Mouse (Mus musculus) G1E (cell line): Measurements from ENCODE around the gene Olfr1018. TPM values are rescaled to one million over a fixed set of nuclear protein-coding genes. Genes with fewer than 3 reads are reported as not detected.

Experiments used
- ATAC-seq: 2 replicates; pipeline ENCODE4 v1.8.0; 2016; ENCODE audit warnings: mild to moderate bottlenecking; ENCODE audit not compliant: insufficient number of reproducible peaks, poor library complexity, low FRiP score, severe bottlenecking; ENCODE audit errors: extremely low read depth
- DNase-seq: peaks from one replicate; pipeline ENCODE4 v3.0.0; 2012; ENCODE audit warnings: low spot score
- H3K27me3 ChIP-seq: 2 replicates; pipeline ENCODE4 v1.6.1; 2012; ENCODE audit warnings: mild to moderate bottlenecking, low read length, inconsistent platforms; ENCODE audit not compliant: insufficient read depth
- H3K36me3 ChIP-seq: replicated peaks from 2 replicates; pipeline ENCODE3; 2012; ENCODE audit warnings: mild to moderate bottlenecking, inconsistent platforms
- H3K4me1 ChIP-seq: 2 replicates; pipeline ENCODE4 v1.6.1; 2012; ENCODE audit warnings: low read depth, low read length, inconsistent platforms, mixed read lengths; ENCODE audit not compliant: insufficient read depth
- H3K4me3 ChIP-seq: 2 replicates; pipeline ENCODE4 v1.5.1; 2012; ENCODE audit warnings: low read depth, mild to moderate bottlenecking, inconsistent platforms, low read length, moderate library complexity, mixed read lengths
- H3K9me3 ChIP-seq: replicated peaks from 2 replicates; pipeline ENCODE4 v1.6.1; 2012; ENCODE audit warnings: inconsistent platforms
- CTCF ChIP-seq: IDR thresholded peaks from 2 replicates; pipeline ENCODE4 v1.5.1; 2012; ENCODE audit warnings: low read depth, low read length, inconsistent platforms, mixed read lengths
- GATA1 ChIP-seq: IDR thresholded peaks from 2 replicates; pipeline ENCODE4 v1.6.1; 2012; ENCODE audit warnings: borderline replicate concordance, low read length, inconsistent platforms, mixed read lengths
- GATA2 ChIP-seq: IDR thresholded peaks from 2 replicates; pipeline ENCODE4 v1.6.1; 2012; ENCODE audit warnings: low read depth, low read length, inconsistent platforms, borderline replicate concordance
- POLR2AphosphoS5 ChIP-seq: IDR thresholded peaks from 2 replicates; pipeline ENCODE4 v1.6.1; 2012; ENCODE audit warnings: low read depth, low read length, inconsistent platforms; ENCODE audit not compliant: insufficient replicate concordance
- TAL1 ChIP-seq: conservative IDR thresholded peaks from 2 replicates; pipeline ENCODE4 v1.6.1; 2012; ENCODE audit warnings: low read depth, low read length, inconsistent platforms, mixed read lengths
- polyA plus RNA-seq: library from polyadenylated mRNA; stranded (reverse); fragments of >175 nt; gene quantifications from 2 replicates; pipeline ENCODE4 v1.2.3, GENCODE M21; 2012
- total RNA-seq, 2 experiments: library from RNA; stranded (forward) in 1 of 2; stranded (reverse) in 1 of 2; fragments of 200-1000 nt in 1 of 2; fragments of >200 nt in 1 of 2; fragmentation: Nextera tagmentation in 1 of 2; gene quantifications; 2 replicates each; pipeline ENCODE4 v1.2.3; 2014 to 2017

Gene Olfr1018
- total and polyA plus RNA-seq, 3 experiments = not detected

DNA sequence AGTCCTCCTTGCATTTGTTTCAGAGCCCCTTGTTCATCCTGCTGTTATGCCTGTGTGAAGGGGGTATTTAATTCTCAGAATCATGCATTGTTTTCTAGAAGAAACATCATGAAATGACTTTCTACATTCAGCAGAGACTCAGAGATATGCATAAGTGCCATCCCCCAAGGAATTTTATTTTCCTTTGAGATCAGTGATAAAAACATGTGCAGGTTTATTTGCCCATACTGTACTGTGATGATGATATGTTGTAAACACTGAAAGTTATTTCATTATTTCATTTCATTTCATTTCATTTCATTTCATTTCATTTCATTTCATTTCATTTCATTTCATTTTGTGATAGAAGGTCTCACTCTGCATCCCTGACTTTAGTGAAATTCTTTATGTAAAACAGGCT is 27.1 kb downstream of the Olfr1018 start, which contains the start of gene Olfr1019:
Olfr1019 (minus strand) TSS at position 101 of the 400 bp plus-strand sequence.
- H3K4me1 ChIP-seq = no peaks in the 10 kb centered on the region
- no peak for ATAC-seq
- TF ChIP-seq TAL1 (no peak), POLR2AphosphoS5 (no peak), CTCF (no peak), GATA2 (no peak), GATA1 (no peak)
- peaks cover 3% of the 10 kb centered on the region; the same call in 1 of the 2 replicates for H3K9me3 ChIP-seq
- no peaks in the 10 kb centered on the region for H3K27me3 ChIP-seq
- no peak within 1 kb of the TSS for H3K4me3 ChIP-seq
- H3K36me3 ChIP-seq = no peaks in the 10 kb centered on the region
- DNase-seq = no peak

DNA sequence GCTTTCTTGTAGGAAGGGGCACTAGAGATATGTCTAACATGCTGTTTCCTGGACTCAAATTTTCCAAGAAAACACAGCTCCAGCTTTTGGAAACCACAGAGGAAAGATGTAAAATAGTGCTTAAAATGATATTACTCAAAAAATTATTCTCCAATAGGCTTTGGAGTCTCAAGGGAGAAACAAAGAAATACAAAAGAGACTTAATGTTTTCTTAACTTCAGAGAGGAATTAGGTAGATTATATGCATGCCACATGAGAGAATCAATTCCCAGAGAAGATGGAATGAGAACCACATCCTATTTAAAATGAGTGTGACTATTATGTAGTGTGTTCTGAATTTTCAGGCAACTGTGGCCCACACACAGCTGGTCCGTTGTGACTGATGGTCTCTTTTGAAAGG is 28.5 kb downstream of the Olfr1018 start, which contains the start of gene Olfr1020:
Olfr1020 (plus strand) TSS at position 301 of the 400 bp plus-strand sequence.
- H3K36me3 ChIP-seq = no peaks in the 10 kb centered on the region
- H3K4me1 ChIP-seq = no peaks in the 10 kb centered on the region
- TF ChIP-seq POLR2AphosphoS5 (no peak), GATA1 (no peak), GATA2 (no peak), TAL1 (no peak), CTCF (no peak)
- no peaks in the 10 kb centered on the region for H3K27me3 ChIP-seq
- ATAC-seq (no peak), DNase-seq (no peak)
- H3K9me3 ChIP-seq = 0 out of 2 replicates have a peak, but pooled peaks cover 2% of the 10 kb centered on the region
- H3K4me3 ChIP-seq = no peak within 1 kb of the TSS

DNA sequence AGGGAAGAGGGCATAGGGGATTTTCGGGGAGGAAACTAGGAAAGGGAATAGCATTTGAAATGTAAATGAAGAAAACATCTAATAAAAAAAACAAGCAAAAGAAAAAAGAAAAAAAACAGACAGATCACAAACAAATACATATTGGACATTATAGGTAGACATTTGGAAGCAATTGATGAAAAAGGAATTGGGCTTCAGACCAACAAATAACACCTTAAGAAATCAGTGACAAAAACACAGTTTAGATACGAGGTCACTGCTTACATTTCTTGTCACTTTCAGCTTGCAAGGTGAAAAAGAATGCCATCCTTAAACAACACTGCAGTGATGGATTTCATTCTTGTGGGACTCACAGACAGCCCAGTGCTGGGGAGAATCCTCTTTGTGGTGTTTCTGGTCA is 50.0 kb downstream of the Olfr1018 start, which contains the start of gene Olfr1022:
Olfr1022 (plus strand) TSS at position 301 of the 400 bp plus-strand sequence.
- no peak for DNase-seq
- H3K9me3 ChIP-seq = no peaks in the 10 kb centered on the region
- TF ChIP-seq GATA2 = no peak
- no peak for ATAC-seq
- no peaks in the 10 kb centered on the region for H3K4me1 ChIP-seq
- H3K27me3 ChIP-seq = no peaks in the 10 kb centered on the region
- H3K4me3 ChIP-seq = no peak within 1 kb of the TSS
- no peaks in the 10 kb centered on the region for H3K36me3 ChIP-seq

Other genes starting within 250 kb of the Olfr1018 start
Only the 20 nearest of the 27 such genes appear.
- not detected in 2 replicates for gene Olfr1002, start 167.8 kb upstream of the Olfr1018 start, total RNA-seq (2014; fragmentation: Nextera tagmentation)
- 0.12 TPM in 1 of 2 replicates, not detected in the other for gene Olfr1002, start 167.8 kb upstream of the Olfr1018 start, total RNA-seq (2017)
- not detected in 2 replicates for gene Olfr1002, start 167.8 kb upstream of the Olfr1018 start, polyA plus RNA-seq
- gene Olfr154, start 154.0 kb upstream of the Olfr1018 start, total RNA-seq (2014; fragmentation: Nextera tagmentation) = not detected in 2 replicates
- 0.11 and 0.29 TPM in 2 replicates for gene Olfr154, start 154.0 kb upstream of the Olfr1018 start, total RNA-seq (2017)
- gene Olfr154, start 154.0 kb upstream of the Olfr1018 start, polyA plus RNA-seq = not detected in 2 replicates
- not detected in 2 replicates for gene Olfr1006, start 139.7 kb upstream of the Olfr1018 start, total RNA-seq (2014; fragmentation: Nextera tagmentation)
- gene Olfr1006, start 139.7 kb upstream of the Olfr1018 start, total RNA-seq (2017) = not detected in 2 replicates
- gene Olfr1006, start 139.7 kb upstream of the Olfr1018 start, polyA plus RNA-seq = not detected in 2 replicates
- not detected in 2 replicates for gene Olfr1008, start 129.0 kb upstream of the Olfr1018 start, total RNA-seq (2014; fragmentation: Nextera tagmentation)
- 0.11 and 0.12 TPM in 2 replicates for gene Olfr1008, start 129.0 kb upstream of the Olfr1018 start, total RNA-seq (2017)
- gene Olfr1008, start 129.0 kb upstream of the Olfr1018 start, polyA plus RNA-seq = not detected in 2 replicates
- gene Olfr1009, start 103.1 kb upstream of the Olfr1018 start, total RNA-seq (2014; fragmentation: Nextera tagmentation) = not detected in 2 replicates
- gene Olfr1009, start 103.1 kb upstream of the Olfr1018 start, total RNA-seq (2017) = 0.05 and 0.12 TPM in 2 replicates
- gene Olfr1009, start 103.1 kb upstream of the Olfr1018 start, polyA plus RNA-seq = not detected in 2 replicates
- not detected in 2 replicates for gene Olfr1012, start 55.7 kb upstream of the Olfr1018 start, total RNA-seq (2014; fragmentation: Nextera tagmentation)
- 0.12 and 0.16 TPM in 2 replicates for gene Olfr1012, start 55.7 kb upstream of the Olfr1018 start, total RNA-seq (2017)
- gene Olfr1012, start 55.7 kb upstream of the Olfr1018 start, polyA plus RNA-seq = not detected in 2 replicates
- not detected in 2 replicates for gene Olfr1013, start 51.4 kb upstream of the Olfr1018 start, total RNA-seq (2014; fragmentation: Nextera tagmentation)
- 0.06 TPM in 1 of 2 replicates, not detected in the other for gene Olfr1013, start 51.4 kb upstream of the Olfr1018 start, total RNA-seq (2017)
- not detected in 2 replicates for gene Olfr1013, start 51.4 kb upstream of the Olfr1018 start, polyA plus RNA-seq
- not detected in 2 replicates for gene Olfr1014, start 45.8 kb upstream of the Olfr1018 start, total RNA-seq (2014; fragmentation: Nextera tagmentation)
- gene Olfr1014, start 45.8 kb upstream of the Olfr1018 start, total RNA-seq (2017) = 0.27 TPM in 1 of 2 replicates, not detected in the other
- not detected in 2 replicates for gene Olfr1014, start 45.8 kb upstream of the Olfr1018 start, polyA plus RNA-seq
- not detected in 2 replicates for gene Olfr1015, start 36.5 kb upstream of the Olfr1018 start, total RNA-seq (2014; fragmentation: Nextera tagmentation)
- gene Olfr1015, start 36.5 kb upstream of the Olfr1018 start, total RNA-seq (2017) = not detected in 2 replicates
- gene Olfr1015, start 36.5 kb upstream of the Olfr1018 start, polyA plus RNA-seq = not detected in 2 replicates
- not detected in 2 replicates for gene Olfr1016, start 15.9 kb upstream of the Olfr1018 start, total RNA-seq (2014; fragmentation: Nextera tagmentation)
- gene Olfr1016, start 15.9 kb upstream of the Olfr1018 start, total RNA-seq (2017) = 0.11 TPM in 1 of 2 replicates, not detected in the other
- not detected in 2 replicates for gene Olfr1016, start 15.9 kb upstream of the Olfr1018 start, polyA plus RNA-seq
- gene Olfr1019, start 27.0 kb downstream of the Olfr1018 start, total RNA-seq (2014; fragmentation: Nextera tagmentation) = not detected in 2 replicates
- not detected in 2 replicates for gene Olfr1019, start 27.0 kb downstream of the Olfr1018 start, total RNA-seq (2017)
- not detected in 2 replicates for gene Olfr1019, start 27.0 kb downstream of the Olfr1018 start, polyA plus RNA-seq
- gene Olfr1020, start 28.6 kb downstream of the Olfr1018 start, total RNA-seq (2014; fragmentation: Nextera tagmentation) = not detected in 2 replicates
- 0.17 TPM in 1 of 2 replicates, not detected in the other for gene Olfr1020, start 28.6 kb downstream of the Olfr1018 start, total RNA-seq (2017)
- not detected in 2 replicates for gene Olfr1020, start 28.6 kb downstream of the Olfr1018 start, polyA plus RNA-seq
- not detected in 2 replicates for gene Olfr1022, start 50.1 kb downstream of the Olfr1018 start, total RNA-seq (2014; fragmentation: Nextera tagmentation)
- gene Olfr1022, start 50.1 kb downstream of the Olfr1018 start, total RNA-seq (2017) = 0.17 and 0.33 TPM in 2 replicates
- not detected in 2 replicates for gene Olfr1022, start 50.1 kb downstream of the Olfr1018 start, polyA plus RNA-seq
- not detected in 2 replicates for gene Olfr1023, start 67.2 kb downstream of the Olfr1018 start, total RNA-seq (2014; fragmentation: Nextera tagmentation)
- gene Olfr1023, start 67.2 kb downstream of the Olfr1018 start, total RNA-seq (2017) = 0.05 and 0.06 TPM in 2 replicates
- not detected in 2 replicates for gene Olfr1023, start 67.2 kb downstream of the Olfr1018 start, polyA plus RNA-seq
- not detected in 2 replicates for gene Olfr1024, start 86.6 kb downstream of the Olfr1018 start, total RNA-seq (2014; fragmentation: Nextera tagmentation)
- 0.11 and 0.17 TPM in 2 replicates for gene Olfr1024, start 86.6 kb downstream of the Olfr1018 start, total RNA-seq (2017)
- gene Olfr1024, start 86.6 kb downstream of the Olfr1018 start, polyA plus RNA-seq = not detected in 2 replicates
- gene Olfr1025-ps1, start 96.7 kb downstream of the Olfr1018 start, total RNA-seq (2014; fragmentation: Nextera tagmentation) = not detected in 2 replicates
- gene Olfr1025-ps1, start 96.7 kb downstream of the Olfr1018 start, total RNA-seq (2017) = 0.05 TPM in 1 of 2 replicates, not detected in the other
- gene Olfr1025-ps1, start 96.7 kb downstream of the Olfr1018 start, polyA plus RNA-seq = not detected in 2 replicates
- not detected in 2 replicates for gene Olfr1026, start 103.1 kb downstream of the Olfr1018 start, total RNA-seq (2014; fragmentation: Nextera tagmentation)
- gene Olfr1026, start 103.1 kb downstream of the Olfr1018 start, total RNA-seq (2017) = 0.16 TPM in 1 of 2 replicates, not detected in the other
- gene Olfr1026, start 103.1 kb downstream of the Olfr1018 start, polyA plus RNA-seq = not detected in 2 replicates
- gene Olfr1028, start 132.0 kb downstream of the Olfr1018 start, total RNA-seq (2014; fragmentation: Nextera tagmentation) = not detected in 2 replicates
- gene Olfr1028, start 132.0 kb downstream of the Olfr1018 start, total RNA-seq (2017) = 0.06 and 0.11 TPM in 2 replicates
- gene Olfr1028, start 132.0 kb downstream of the Olfr1018 start, polyA plus RNA-seq = not detected in 2 replicates
- gene Olfr1029, start 155.4 kb downstream of the Olfr1018 start, total RNA-seq (2014; fragmentation: Nextera tagmentation) = not detected in 2 replicates
- gene Olfr1029, start 155.4 kb downstream of the Olfr1018 start, total RNA-seq (2017) = 0.12 and 0.16 TPM in 2 replicates
- not detected in 2 replicates for gene Olfr1029, start 155.4 kb downstream of the Olfr1018 start, polyA plus RNA-seq
- not detected in 2 replicates for gene Olfr1030, start 160.8 kb downstream of the Olfr1018 start, total RNA-seq (2014; fragmentation: Nextera tagmentation)
- under 0.01 and 0.06 TPM in 2 replicates for gene Olfr1030, start 160.8 kb downstream of the Olfr1018 start, total RNA-seq (2017)
- gene Olfr1030, start 160.8 kb downstream of the Olfr1018 start, polyA plus RNA-seq = not detected in 2 replicates